Mouse (Mus musculus) heart, postnatal 10 days (tissue): ENCODE measurements at regions not wholly inside any gene's neighbourhood (a gene's known extent, or its start where the extent isn't known, plus 50 kb on each side); places are given as distances from the start of the nearest gene placed in this dataset.
"Not testable (repeated sequence)": the region's sequence is repeated elsewhere in the genome, so short reads cannot be mapped to it uniquely, and the experiment has no call there.

Experiments
- DNase-seq, 2 experiments: peaks; one replicate each; pipeline ENCODE4 v3.0.0; 2021
- intact Hi-C: fragments of 180-260 bp; cut with DNase I; formaldehyde crosslinking; loops from one replicate; pipeline ENCODE4 v1.15.1; 2025

GRCm38 (mm10) chr4:6600766-6601367, 1638.0 kb downstream of the Car8 start:
- no peak for DNase-seq
- intact Hi-C loops = no loop called here

GRCm38 (mm10) chr4:6596321-6596720, 1642.5 kb downstream of the Car8 start:
- intact Hi-C loops = no loop called here
- DNase-seq = no peak

- intact Hi-C loops, DNase-seq: not testable (repeated sequence)
These were observed 1646.0 kb downstream of the Car8 start for GRCm38 (mm10) chr4:6592890-6593289.

GRCm38 (mm10) chr4:6561604-6562357, 1677.1 kb downstream of the Car8 start:
- intact Hi-C loops = loop anchor here (2.0 to 5.0 kb wide), 4 partner anchors 1291 to 1805 kb away; no protein-coding TSS in a partner anchor
- peak; percentile 26 to 42 for DNase-seq

- DNase-seq = no peak
- intact Hi-C loops = no loop called here
These were observed 1699.2 kb downstream of the Car8 start for GRCm38 (mm10) chr4:6539626-6540025.

- no peak for DNase-seq
- intact Hi-C loops = no loop called here
These were observed 1706.4 kb downstream of the Car8 start for GRCm38 (mm10) chr4:6532441-6532840.

- intact Hi-C loops = no loop called here
These were observed 1721.2 kb downstream of the Car8 start for GRCm38 (mm10) chr4:6517626-6518025.

GRCm38 (mm10) chr4:6514823-6515222, 1721.7 kb upstream of the Impad1 start:
- intact Hi-C loops = loop anchor here (2.0 kb wide), 1 partner anchor 290 kb away; no protein-coding TSS in a partner anchor
- DNase-seq = peak; percentile 76 to 87

More at GRCm38 (mm10) chr4:6517626-6518025, 1721.2 kb downstream of the Car8 start:
- DNase-seq = no peak

- DNase-seq = no peak
- intact Hi-C loops = loop anchor here (2.0 kb wide), 2 partner anchors 77 to 289 kb away; no protein-coding TSS in a partner anchor
These were observed 1720.5 kb upstream of the Impad1 start for GRCm38 (mm10) chr4:6513635-6514034.

- peak; percentile 84 to 86 for DNase-seq
- intact Hi-C loops = loop anchor here (2.0 kb wide), 1 partner anchor 76 kb away; no protein-coding TSS in a partner anchor
These were observed 1719.7 kb upstream of the Impad1 start for GRCm38 (mm10) chr4:6512749-6513364.

GRCm38 (mm10) chr4:6508091-6508490, 1714.9 kb upstream of the Impad1 start:
- no peak for DNase-seq
- intact Hi-C loops = no loop called here
